Mouse (Mus musculus): ENCODE data around the gene Gpatch3.

Gene Gpatch3

GRCm38 (mm10) chr4:133584059-133584951 is 9.8 kb downstream of the Gpatch3 start, which contains the start of gene Gpn2:
Gpn2 (plus strand) TSS chr4:133584362.
- peak; percentile 80 for DNase-seq (ENCODE audit: low spot score)

GRCm38 (mm10) chr4:133592570-133592969 is 18.0 kb downstream of the Gpatch3 start:
- DNase-seq (ENCODE audit: low spot score): peak; percentile 60

DNA sequence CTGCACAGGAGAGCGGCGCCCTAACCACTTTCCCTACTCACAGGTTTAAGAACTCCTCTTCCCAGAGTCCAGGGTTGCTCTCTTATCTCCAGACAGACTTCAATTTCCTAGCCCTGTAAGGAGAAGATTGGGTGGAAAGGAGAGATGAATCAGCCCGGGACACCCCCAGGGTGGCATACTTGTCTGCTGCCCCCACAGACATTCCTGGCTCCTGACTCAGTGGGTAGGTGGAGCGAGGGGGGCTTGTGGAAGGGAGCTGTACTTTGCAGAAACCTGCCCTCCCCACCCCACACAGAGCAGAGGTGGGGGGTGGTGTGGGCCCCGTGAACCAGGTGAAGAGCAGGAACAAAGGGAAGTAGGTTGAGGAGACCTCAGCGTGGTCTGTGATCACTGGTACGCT is 21.0 kb downstream of the Gpatch3 start:
- DNase-seq (ENCODE audit: low spot score): no peak

DNA sequence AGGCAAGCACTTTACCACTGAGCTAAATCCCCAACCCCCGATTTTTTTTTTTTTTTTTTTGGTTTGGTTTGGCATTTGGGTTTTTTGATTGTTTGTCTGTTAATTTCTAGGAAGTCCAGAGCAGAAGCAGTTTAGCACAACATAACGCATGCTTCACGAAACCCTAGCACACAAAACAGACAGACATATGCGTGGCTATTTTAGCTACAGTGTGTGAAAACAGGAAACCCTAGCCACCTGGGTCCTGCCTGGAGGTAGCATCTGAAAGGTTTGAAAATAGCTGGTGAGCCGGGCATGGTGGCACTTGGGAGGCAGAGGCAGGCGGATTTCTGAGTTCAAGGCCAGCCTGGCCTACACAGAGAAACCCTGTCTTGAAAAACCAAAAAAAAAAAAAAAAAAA is 21.5 kb downstream of the Gpatch3 start:
- DNase-seq (ENCODE audit: low spot score): no peak

DNA sequence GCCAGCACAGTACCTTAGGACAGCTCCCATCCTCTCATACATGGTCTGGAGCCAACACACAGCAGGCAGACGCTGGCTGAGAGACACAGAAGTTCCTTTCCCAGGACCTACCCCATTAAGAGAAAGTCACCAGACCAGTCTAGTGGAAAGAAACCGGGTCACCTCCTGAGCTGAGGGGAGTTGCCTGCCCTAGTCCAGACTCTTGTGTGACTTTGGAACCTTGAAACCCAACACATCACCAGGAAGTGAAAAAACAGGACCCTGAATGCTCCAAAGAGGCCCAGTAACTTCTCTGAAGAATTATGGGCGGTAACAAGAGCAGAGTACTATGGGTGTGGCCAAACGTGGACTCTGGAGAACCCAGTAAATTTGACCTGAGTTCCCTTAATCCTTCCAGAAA is 24.1 kb downstream of the Gpatch3 start:
- no peak for DNase-seq (ENCODE audit: low spot score)

DNA sequence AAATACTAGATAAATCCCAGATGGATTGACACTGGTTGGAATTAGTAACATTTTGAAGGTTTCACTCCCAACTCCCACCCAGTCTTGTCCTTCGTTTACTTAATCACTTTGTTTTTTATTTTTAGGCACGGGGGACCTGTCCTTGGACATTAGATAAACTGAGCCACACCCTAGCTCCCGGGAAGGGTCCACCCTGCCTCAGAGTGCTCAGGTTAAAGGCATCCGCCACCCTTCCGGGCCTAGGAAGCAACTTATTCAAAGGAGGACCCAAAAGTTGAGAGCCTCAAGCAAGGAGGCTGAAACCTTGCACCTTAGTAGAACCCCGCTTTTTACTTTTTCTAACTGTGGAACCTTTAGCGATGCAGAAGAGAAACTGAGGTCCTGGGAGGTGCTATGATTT is 24.6 kb downstream of the Gpatch3 start:
- DNase-seq (ENCODE audit: low spot score): no peak

DNA sequence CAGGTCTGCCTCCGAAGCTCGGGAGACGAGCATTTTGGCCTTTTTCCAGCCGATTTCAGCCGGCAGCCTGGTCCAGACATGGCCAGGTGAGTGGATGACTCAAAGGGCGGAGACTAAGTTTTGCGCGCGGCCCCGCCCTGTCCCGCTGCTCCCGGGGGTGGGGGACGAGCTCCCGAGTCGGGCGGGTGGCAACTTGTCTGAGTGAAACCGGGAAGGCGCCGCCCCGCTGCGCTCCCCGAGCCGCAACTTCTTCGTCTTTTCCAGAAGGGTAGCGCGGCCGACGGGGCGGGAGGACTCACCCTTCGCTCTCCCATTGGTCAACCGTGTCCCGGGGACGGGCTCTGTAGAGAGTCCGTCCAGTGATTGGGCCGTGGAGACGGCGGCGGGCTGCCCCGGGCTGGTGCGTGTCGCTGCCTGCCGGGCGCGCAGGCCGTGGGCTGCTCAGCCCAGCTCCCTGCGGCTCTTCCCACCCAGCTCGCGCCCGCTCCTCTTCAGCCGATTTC is 25.1 kb downstream of the Gpatch3 start:
- peak; percentile 80 for DNase-seq (ENCODE audit: low spot score)

DNA sequence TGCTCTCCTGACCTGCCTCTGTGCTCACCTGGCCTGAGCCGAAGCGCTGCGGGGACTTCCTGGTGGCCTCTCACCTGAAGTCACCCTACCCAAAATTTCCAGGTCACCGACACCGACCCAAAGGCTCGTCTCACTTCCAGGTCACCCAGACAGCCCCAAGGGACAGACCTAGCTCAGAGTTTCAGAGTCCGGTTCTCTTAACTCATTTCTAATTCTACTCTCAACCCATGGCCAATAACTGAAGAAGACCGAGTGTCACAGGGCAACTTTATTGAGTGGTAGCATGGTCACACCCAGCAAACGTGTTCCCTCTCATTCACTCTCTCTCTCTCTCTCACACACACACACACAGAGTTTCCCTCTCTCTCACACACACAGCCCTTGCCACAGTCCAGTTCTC is 25.8 kb downstream of the Gpatch3 start:
- no peak for DNase-seq (ENCODE audit: low spot score)

GRCm38 (mm10) chr4:133601721-133602218 is 27.2 kb downstream of the Gpatch3 start, which contains the start of gene Sfn:
Sfn (minus strand) TSS chr4:133602168.
- no peak for DNase-seq (ENCODE audit: low spot score)

DNA sequence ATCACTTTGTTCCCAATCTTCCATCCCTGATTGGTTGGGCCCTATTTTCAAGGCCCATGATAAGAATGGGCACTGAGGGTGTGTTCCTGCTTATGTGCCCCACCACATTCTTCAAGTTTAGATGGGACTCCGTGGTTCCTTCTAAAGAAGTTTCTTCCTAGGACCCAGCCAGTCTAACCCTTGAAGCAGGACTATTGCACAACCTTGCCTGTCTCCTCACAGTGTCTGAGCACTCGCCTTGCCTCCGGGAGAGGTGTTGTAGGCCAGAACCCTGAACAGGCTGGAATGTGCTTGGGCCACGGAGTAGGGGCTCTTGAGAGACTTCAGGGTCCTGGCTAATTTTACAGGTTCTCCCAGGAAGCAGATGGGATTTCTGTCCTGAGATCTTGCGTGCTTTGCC is 28.5 kb downstream of the Gpatch3 start:
- no peak for DNase-seq (ENCODE audit: low spot score)

- DNase-seq (ENCODE audit: low spot score): no peak
Measured at GRCm38 (mm10) chr4:133604175-133604574, 29.6 kb downstream of the Gpatch3 start.

GRCm38 (mm10) chr4:133604856-133605255 is 30.3 kb downstream of the Gpatch3 start:
- DNase-seq (ENCODE audit: low spot score): no peak

GRCm38 (mm10) chr4:133605330-133605729 is 30.8 kb downstream of the Gpatch3 start:
- no peak for DNase-seq (ENCODE audit: low spot score)

GRCm38 (mm10) chr4:133607284-133607683 is 32.7 kb downstream of the Gpatch3 start:
- DNase-seq (ENCODE audit: low spot score): no peak

GRCm38 (mm10) chr4:133609719-133610118 is 35.2 kb downstream of the Gpatch3 start:
- peak; percentile 67 for DNase-seq (ENCODE audit: low spot score)

GRCm38 (mm10) chr4:133611815-133612214 is 37.3 kb downstream of the Gpatch3 start:
- no peak for DNase-seq (ENCODE audit: low spot score)

- no peak for DNase-seq (ENCODE audit: low spot score)
Measured at GRCm38 (mm10) chr4:133612416-133612815, 37.9 kb downstream of the Gpatch3 start.

GRCm38 (mm10) chr4:133613026-133613425 is 38.5 kb downstream of the Gpatch3 start:
- no peak for DNase-seq (ENCODE audit: low spot score)

GRCm38 (mm10) chr4:133613867-133614266 is 39.3 kb downstream of the Gpatch3 start:
- DNase-seq (ENCODE audit: low spot score): no peak

GRCm38 (mm10) chr4:133614274-133614761 is 39.8 kb downstream of the Gpatch3 start:
- no peak for DNase-seq (ENCODE audit: low spot score)

DNA sequence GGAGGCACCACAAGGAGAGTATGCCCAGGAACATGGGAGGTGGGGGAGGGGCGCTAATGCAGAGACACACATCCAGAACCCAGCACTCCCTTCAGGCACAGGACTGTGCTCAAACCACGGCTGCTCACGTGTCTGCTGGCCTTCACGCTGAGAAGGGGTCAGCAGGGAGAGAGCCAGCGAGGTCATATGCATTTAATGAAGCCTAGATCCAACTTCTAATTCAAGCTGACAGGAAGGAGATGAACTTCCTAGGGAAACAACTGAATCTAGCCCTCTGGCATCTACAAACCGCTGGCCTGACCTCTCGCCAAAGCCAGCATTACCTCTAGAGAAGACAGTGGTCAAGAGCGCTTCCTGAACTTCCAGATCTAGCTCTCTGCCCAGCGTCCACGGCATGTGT is 40.9 kb downstream of the Gpatch3 start:
- DNase-seq (ENCODE audit: low spot score): no peak

- DNase-seq (ENCODE audit: low spot score): no peak
Measured at GRCm38 (mm10) chr4:133617936-133618335, 43.4 kb downstream of the Gpatch3 start.

DNA sequence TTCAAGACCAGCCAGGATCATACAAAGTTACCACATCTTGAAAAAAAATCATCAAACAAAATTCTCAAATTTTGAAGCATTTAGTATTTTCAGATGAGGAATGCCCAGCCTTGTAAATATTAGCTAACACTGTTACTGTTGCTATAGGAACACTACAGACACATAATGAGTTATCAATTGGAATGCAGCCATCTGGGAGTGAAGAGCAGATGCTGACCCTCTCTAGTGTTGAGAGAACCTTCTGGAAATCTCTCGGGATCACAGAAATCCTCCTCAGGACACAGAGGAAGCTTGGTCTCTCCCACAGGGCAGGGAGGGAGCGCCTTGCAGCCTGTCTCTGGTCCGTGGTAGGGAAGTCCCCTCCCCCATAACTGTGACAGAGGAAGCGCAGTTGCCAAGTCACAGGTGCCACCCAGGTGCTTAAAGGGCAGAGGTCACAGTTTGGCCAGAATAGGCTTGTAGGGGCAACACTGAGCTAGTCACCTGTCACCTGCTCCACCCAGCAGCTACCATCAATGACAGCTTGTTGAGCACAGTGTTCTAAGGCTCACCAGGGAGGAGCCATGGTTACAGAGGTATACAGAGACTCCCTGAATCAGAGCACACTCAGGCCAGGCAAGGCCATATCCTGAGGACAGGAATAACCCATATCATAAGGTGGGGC is 45.1 kb downstream of the Gpatch3 start:
- no peak for DNase-seq (ENCODE audit: low spot score)

Data from c-Kit-positive CD71-positive TER-119-positive erythroid progenitor cells, embryonic 14.5 days (primary cell).